Mouse (Mus musculus) CH12.LX (cell line): ENCODE measurements around the gene Lce1d. TPM values are rescaled to one million over a fixed set of nuclear protein-coding genes. Genes with fewer than 3 reads are reported as not detected.

Experiments
- DNase-seq: peaks from one replicate; pipeline ENCODE4 v3.0.0-alpha.2; 2013; ENCODE audit errors: extremely low read depth
- H3K27ac ChIP-seq: 2 replicates; pipeline ENCODE4 v1.5.1; 2012; ENCODE audit warnings: low read depth, mild to moderate bottlenecking, control low read depth, moderate library complexity; ENCODE audit not compliant: insufficient read depth
- H3K27me3 ChIP-seq: replicated peaks from 2 replicates; pipeline ENCODE3; 2012; ENCODE audit warnings: inconsistent platforms
- H3K36me3 ChIP-seq, 2 experiments: replicated peaks in 1 of 2; 2 replicates each; pipeline versions ENCODE3 to v1.6.1; 2012; ENCODE audit warnings: inconsistent platforms in 1 of 2, low read length in 1 of 2, mild to moderate bottlenecking in 1 of 2, mixed read lengths in 1 of 2, moderate library complexity in 1 of 2; ENCODE audit not compliant: control insufficient read depth in 1 of 2, insufficient read depth in 1 of 2
- H3K4me1 ChIP-seq, 2 experiments: 2 replicates each; pipeline ENCODE4 v1.6.1; 2012; ENCODE audit warnings: inconsistent platforms in 1 of 2, moderate library complexity in 1 of 2; ENCODE audit not compliant: insufficient read depth in 2 of 2, control insufficient read depth in 1 of 2
- H3K4me2 ChIP-seq: 2 replicates; pipeline ENCODE4 v1.6.1; 2012; ENCODE audit warnings: low read depth, mild to moderate bottlenecking, control low read depth; ENCODE audit not compliant: poor library complexity, insufficient read depth, severe bottlenecking
- H3K4me3 ChIP-seq, 3 experiments: fragments of 150-350 bp in 1 of 3; sonication (generic) in 1 of 3; replicated peaks in 1 of 3; 2 replicates each; pipeline versions ENCODE3 to v1.5.1; 2011 to 2012; ENCODE audit warnings: low read depth in 2 of 3, low read length in 2 of 3, mild to moderate bottlenecking in 2 of 3, moderate library complexity in 2 of 3, control low read depth in 1 of 3, improper control_type of control experiment in 1 of 3, inconsistent platforms in 1 of 3, mixed read lengths in 1 of 3; ENCODE audit not compliant: poor library complexity in 1 of 3
- H3K79me2 ChIP-seq: replicated peaks from 2 replicates; pipeline ENCODE4 v1.6.1; 2012; ENCODE audit warnings: mild to moderate bottlenecking, moderate library complexity; ENCODE audit not compliant: control insufficient read depth, poor library complexity, insufficient read depth, severe bottlenecking; ENCODE audit errors: extremely low read depth
- H3K9ac ChIP-seq: 2 replicates; pipeline ENCODE4 v1.6.1; 2012; ENCODE audit warnings: low read depth, mild to moderate bottlenecking, control low read depth, moderate library complexity; ENCODE audit not compliant: insufficient read depth
- H3K9me3 ChIP-seq: replicated peaks from 2 replicates; pipeline ENCODE3; 2012; ENCODE audit warnings: low read length, inconsistent platforms, mixed read lengths
- CTCF ChIP-seq, 2 experiments: IDR thresholded peaks in 1 of 2; conservative IDR thresholded peaks in 1 of 2; 2 replicates each; pipeline ENCODE4 v1.5.1; 2011 to 2012; ENCODE audit warnings: low read depth in 2 of 2, low read length in 2 of 2, improper control_type of control experiment in 1 of 2, inconsistent platforms in 1 of 2, mild to moderate bottlenecking in 1 of 2, moderate library complexity in 1 of 2
- E2F4 ChIP-seq: IDR thresholded peaks from 2 replicates; pipeline ENCODE4 v1.6.1; 2011; ENCODE audit warnings: low read depth, low read length, improper control_type of control experiment; ENCODE audit not compliant: insufficient replicate concordance
- EP300 ChIP-seq: IDR thresholded peaks from 2 replicates; pipeline ENCODE4 v1.6.1; 2011; ENCODE audit warnings: low read length, improper control_type of control experiment
- GABPA ChIP-seq: IDR thresholded peaks from 2 replicates; pipeline ENCODE4 v1.6.1; 2012; ENCODE audit warnings: low read depth, low read length, improper control_type of control experiment, inconsistent platforms; ENCODE audit not compliant: insufficient replicate concordance
- HCFC1 ChIP-seq: IDR thresholded peaks from 2 replicates; pipeline ENCODE4 v1.6.1; 2012; ENCODE audit warnings: low read depth, mild to moderate bottlenecking, inconsistent platforms, low read length, improper control_type of control experiment
- JUN ChIP-seq: IDR thresholded peaks from 2 replicates; pipeline ENCODE4 v1.6.1; 2011; ENCODE audit warnings: low read depth, mild to moderate bottlenecking, low read length, improper control_type of control experiment, moderate library complexity; ENCODE audit not compliant: insufficient read depth
- JUND ChIP-seq: conservative IDR thresholded peaks from 2 replicates; pipeline ENCODE4 v1.6.1; 2011; ENCODE audit warnings: low read depth, low read length, improper control_type of control experiment
- MAFK ChIP-seq: IDR thresholded peaks from 2 replicates; pipeline ENCODE4 v1.6.1; 2011; ENCODE audit warnings: low read length, improper control_type of control experiment; ENCODE audit not compliant: insufficient replicate concordance
- MEF2A ChIP-seq: IDR thresholded peaks from 2 replicates; pipeline ENCODE4 v1.6.1; 2014; ENCODE audit warnings: low read depth, mild to moderate bottlenecking, inconsistent platforms, low read length, improper control_type of control experiment, borderline replicate concordance
- MXI1 ChIP-seq: IDR thresholded peaks from 2 replicates; pipeline ENCODE4 v1.6.1; 2011; ENCODE audit warnings: mild to moderate bottlenecking, low read depth, low read length, improper control_type of control experiment
- MYC ChIP-seq: IDR thresholded peaks from 2 replicates; pipeline ENCODE4 v1.6.1; 2011; ENCODE audit warnings: low read depth, mild to moderate bottlenecking, improper control_type of control experiment, low read length
- NELFE ChIP-seq: IDR thresholded peaks from 2 replicates; pipeline ENCODE4 v1.6.1; 2011; ENCODE audit warnings: low read depth, low read length, improper control_type of control experiment
- POLR2A ChIP-seq: IDR thresholded peaks from 2 replicates; pipeline ENCODE4 v1.6.1; 2011; ENCODE audit warnings: low read depth, mild to moderate bottlenecking, improper control_type of control experiment, low read length
- POLR2AphosphoS2 ChIP-seq: IDR thresholded peaks from 2 replicates; pipeline ENCODE4 v1.6.1; 2011; ENCODE audit warnings: low read depth, low read length, improper control_type of control experiment
- RAD21 ChIP-seq: IDR thresholded peaks from 2 replicates; pipeline ENCODE4 v1.6.1; 2011; ENCODE audit warnings: low read depth, mild to moderate bottlenecking, low read length, improper control_type of control experiment, moderate library complexity
- SIN3A ChIP-seq: IDR thresholded peaks from 2 replicates; pipeline ENCODE4 v1.6.1; 2012; ENCODE audit warnings: low read length, improper control_type of control experiment, inconsistent platforms
- SMC3 ChIP-seq: IDR thresholded peaks from 2 replicates; pipeline ENCODE4 v1.6.1; 2011; ENCODE audit warnings: low read depth, low read length, improper control_type of control experiment
- TBP ChIP-seq: conservative IDR thresholded peaks from 2 replicates; pipeline ENCODE4 v1.6.1; 2011; ENCODE audit warnings: low read depth, low read length, improper control_type of control experiment
- UBTF ChIP-seq: IDR thresholded peaks from 2 replicates; pipeline ENCODE4 v1.6.1; 2012; ENCODE audit warnings: low read depth, mild to moderate bottlenecking, inconsistent platforms, low read length, improper control_type of control experiment, moderate library complexity
- USF2 ChIP-seq: conservative IDR thresholded peaks from 2 replicates; pipeline ENCODE4 v1.6.1; 2011; ENCODE audit warnings: low read depth, low read length, improper control_type of control experiment
- ZC3H11A ChIP-seq: IDR thresholded peaks from 2 replicates; pipeline ENCODE4 v1.6.1; 2012; ENCODE audit warnings: low read depth, mild to moderate bottlenecking, inconsistent platforms, low read length, improper control_type of control experiment
- ZNF384 ChIP-seq: IDR thresholded peaks from 2 replicates; pipeline ENCODE4 v1.6.1; 2012; ENCODE audit warnings: low read depth, low read length, improper control_type of control experiment, inconsistent platforms
- dilution Hi-C: fragments of 300-500 bp; cut with MboI; formaldehyde crosslinking; loops from 2 replicates; pipeline ENCODE4 v1.14.3; 2020; ENCODE audit warnings: low sequenced_read_pairs; ENCODE audit not compliant: extremely low pct_unique_long_range_greater_than_20kb, extremely low pct_ligation_motif_present
- in situ Hi-C: fragments of 300-500 bp; cut with MboI; formaldehyde crosslinking; loops from 3 replicates; pipeline ENCODE4 v1.14.3; 2019; ENCODE audit warnings: low sequenced_read_pairs, low pct_ligation_motif_present, low pct_unique_long_range_greater_than_20kb, mixed read lengths
- polyA plus RNA-seq: library from polyadenylated mRNA; unstranded; fragments of >175 nt; gene quantifications from 2 replicates; pipeline ENCODE4 v1.2.1, GENCODE M21; 2012; ENCODE audit warnings: low read depth; ENCODE audit not compliant: insufficient read length
- total RNA-seq, 2 experiments: library from RNA; depleted of rRNA; stranded (reverse); fragments of 300-350 nt in 1 of 2; fragments of >200 nt in 1 of 2; gene quantifications; 2 replicates each; pipeline ENCODE4 v1.2.3; 2012 to 2014

The Lce1d gene
- total and polyA plus RNA-seq, 3 experiments, result not detected

- no peak for TF ChIP-seq JUND
- TF ChIP-seq RAD21, result no peak
- TF ChIP-seq JUN, result no peak
- no peak for TF ChIP-seq MXI1
- no peak for TF ChIP-seq GABPA
- no peak for TF ChIP-seq POLR2A
- no peak for TF ChIP-seq ZC3H11A
- TF ChIP-seq USF2, result no peak
- TF ChIP-seq UBTF, result no peak
- no peak for TF ChIP-seq NELFE
- no peak for TF ChIP-seq SIN3A
- TF ChIP-seq HCFC1, result no peak
- no peak for TF ChIP-seq POLR2AphosphoS2
- H3K4me1 ChIP-seq, result no peaks in the 10 kb centered on the region
- dilution Hi-C loops, result no loop called here
- no peak within 1 kb of the TSS for H3K27ac ChIP-seq
- H3K4me3 ChIP-seq, result no peak within 1 kb of the TSS
- H3K9me3 ChIP-seq, result no peaks in the 10 kb centered on the region
- H3K36me3 ChIP-seq, result no peaks in the 10 kb centered on the region
- no peak within 1 kb of the TSS for H3K4me2 ChIP-seq
- H3K27me3 ChIP-seq, result no peaks in the 10 kb centered on the region
- no peaks in the 10 kb centered on the region for H3K79me2 ChIP-seq
- in situ Hi-C loops, result no loop called here
- no peak for DNase-seq
- no peak within 1 kb of the TSS for H3K9ac ChIP-seq
These were observed 16.8 kb downstream of the Lce1d start, which contains the start of gene Lce1a2 for GRCm38 (mm10) chr3:92670215-92670614. TSS of gene Lce1a2 (minus strand) at chr3:92670315.

DNA sequence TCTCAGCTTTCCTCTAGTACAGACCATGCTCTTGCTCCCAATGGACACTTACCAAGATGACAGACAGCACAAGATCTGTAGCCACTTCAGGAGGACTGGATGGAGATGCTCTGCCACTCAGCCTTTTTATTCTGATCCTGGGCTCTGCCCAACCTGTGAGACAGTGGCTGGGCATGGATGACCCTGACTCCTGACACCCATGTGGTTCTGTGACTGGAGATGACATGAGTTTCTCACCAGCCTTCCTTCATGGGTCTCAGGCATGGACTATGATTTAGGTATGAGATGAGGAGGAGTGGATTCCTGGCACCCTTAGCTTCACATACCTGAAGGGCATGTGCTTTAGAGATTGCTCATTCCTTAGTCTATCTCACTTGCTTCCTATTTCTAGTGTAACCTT is 30.2 kb downstream of the Lce1d start, which contains the start of gene Lce1b:
Gene Lce1b, minus strand, starts transcription at position 101 of the 400 bp plus-strand sequence.
- in situ Hi-C loops (no loop called here), dilution Hi-C loops (no loop called here)
- no peak within 1 kb of the TSS for H3K9ac ChIP-seq
- no peak within 1 kb of the TSS for H3K4me2 ChIP-seq
- no peak for DNase-seq
- no peaks in the 10 kb centered on the region for H3K9me3 ChIP-seq
- H3K4me1 ChIP-seq, result no peaks in the 10 kb centered on the region
- no peaks in the 10 kb centered on the region for H3K79me2 ChIP-seq
- H3K27ac ChIP-seq, result no peak within 1 kb of the TSS
- TF ChIP-seq EP300, result no peak
- H3K4me3 ChIP-seq, result no peak within 1 kb of the TSS
- H3K27me3 ChIP-seq, result no peaks in the 10 kb centered on the region
- H3K36me3 ChIP-seq, result no peaks in the 10 kb centered on the region

DNA sequence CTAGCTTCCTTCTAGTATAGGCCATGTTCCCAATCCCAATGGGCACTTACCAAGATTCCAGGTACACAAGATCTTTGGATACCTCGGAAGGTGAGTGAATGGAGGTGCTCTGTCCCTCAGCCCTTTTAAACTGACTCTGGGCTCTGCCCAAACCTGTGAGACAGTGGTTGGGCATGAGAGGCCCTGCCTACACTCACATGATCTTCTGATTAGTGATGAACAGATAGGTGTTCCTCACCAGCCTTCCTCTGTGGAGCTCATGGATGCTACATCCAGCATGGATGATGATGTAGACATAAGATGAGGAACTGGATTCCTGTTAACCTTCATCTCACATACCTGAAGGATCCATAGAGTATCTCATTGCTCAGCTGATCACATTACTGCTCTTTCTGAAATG is 38.8 kb downstream of the Lce1d start, which contains the start of gene Lce1a1:
Gene Lce1a1, minus strand, starts transcription at position 101 of the 400 bp plus-strand sequence.
- in situ Hi-C loops, result no loop called here
- DNase-seq, result no peak
- H3K27ac ChIP-seq, result no peak within 1 kb of the TSS
- H3K9me3 ChIP-seq, result no peaks in the 10 kb centered on the region
- H3K27me3 ChIP-seq, result no peaks in the 10 kb centered on the region
- H3K36me3 ChIP-seq, result no peaks in the 10 kb centered on the region
- H3K4me1 ChIP-seq, result no peaks in the 10 kb centered on the region
- H3K4me3 ChIP-seq, result no peak within 1 kb of the TSS
- no peaks in the 10 kb centered on the region for H3K79me2 ChIP-seq
- dilution Hi-C loops, result no loop called here
- H3K9ac ChIP-seq, result no peak within 1 kb of the TSS
- no peak within 1 kb of the TSS for H3K4me2 ChIP-seq
- TF ChIP-seq MYC (no peak), HCFC1 (no peak), NELFE (no peak), MEF2A (no peak), ZNF384 (no peak), TBP (no peak), E2F4 (no peak), RAD21 (no peak), SMC3 (no peak), CTCF (conservative IDR thresholded peaks at IDR 0.05 in 1 of 2, IDR thresholded peaks at IDR 0.05 in 1 of 2; ENCODE audit: low read depth in 2 of 2, low read length in 2 of 2) (no peak), MAFK (no peak)
- TF ChIP-seq, all 38 proteins: peak for 0
